Mouse (Mus musculus) adrenal gland, postnatal 14 days (tissue): Measurements from ENCODE around the gene Dlat. TPM values are rescaled to one million over a fixed set of nuclear protein-coding genes. Genes with fewer than 3 reads are reported as not detected.
A peak's percentile ranks its signal among the peaks of the same experiment; 100 is the strongest.

Experiments
- DNase-seq: peaks from one replicate; pipeline ENCODE4 v3.0.0; 2021; ENCODE audit warnings: mixed read lengths
- long read RNA-seq, 2 experiments: library from polyadenylated mRNA; stranded (forward); transcript quantifications; one replicate each; pipeline ENCODE4 v2.0.0; 2021
- total RNA-seq: library from RNA; stranded (reverse); gene quantifications from 2 replicates; pipeline ENCODE4 v1.2.3, GENCODE M21; 2021

The Dlat gene
- total RNA-seq, result 252 and 279 TPM in 2 replicates
- long read RNA-seq, experiment 1, full-length matches to known transcripts, result 393 of 411 reads
- long read RNA-seq, experiment 1, partial matches to known transcripts, result 4 of 411 reads
- long read RNA-seq, experiment 1, other reads (novel, unspliced or antisense), result 14 of 411 reads
- long read RNA-seq, experiment 2, full-length matches to known transcripts, result 351 of 385 reads
- long read RNA-seq, experiment 2, partial matches to known transcripts, result 9 of 385 reads
- long read RNA-seq, experiment 2, other reads (novel, unspliced or antisense), result 25 of 385 reads

DNA sequence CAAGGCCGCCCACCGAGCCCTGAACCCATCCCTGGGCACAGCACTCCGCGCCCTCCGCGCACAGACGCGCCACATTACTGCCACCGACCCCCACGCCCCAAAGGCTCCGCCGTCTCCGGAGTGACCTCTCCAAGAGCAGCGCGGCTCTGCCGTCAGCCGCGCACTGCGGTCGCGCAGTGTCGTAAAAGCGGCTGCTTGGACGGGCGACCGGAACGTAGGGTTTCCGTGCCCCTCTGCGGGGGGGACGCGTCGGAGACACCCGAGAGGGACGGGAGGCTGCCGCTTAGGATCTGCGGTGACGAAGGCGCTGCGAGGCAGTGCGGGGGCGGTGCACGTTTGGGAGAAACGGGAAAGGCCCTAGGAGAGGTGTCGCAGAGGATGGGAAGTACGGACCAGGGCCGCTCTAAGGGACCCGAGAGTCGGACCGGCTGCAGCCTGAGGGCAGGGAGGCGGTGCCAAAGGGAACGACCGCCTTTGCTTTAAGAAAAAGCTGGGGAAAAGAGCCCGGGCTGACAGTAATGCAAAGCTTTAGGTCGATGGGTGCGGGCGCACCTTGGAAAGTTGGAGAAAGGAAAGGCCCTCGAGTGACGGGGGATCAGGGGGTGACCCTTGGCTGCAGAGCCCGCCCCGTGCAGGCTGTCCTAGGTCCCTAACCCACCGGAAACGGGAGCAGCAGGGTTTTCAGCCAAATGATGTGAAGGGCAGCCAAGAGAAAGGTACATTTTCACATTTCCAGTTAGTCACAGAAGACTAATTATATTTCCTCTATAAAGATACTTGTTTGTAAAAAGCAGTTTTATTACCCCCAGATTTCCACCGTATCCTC, at the start of gene Dlat:
Gene Dlat, minus strand, starts transcription at position 389 of the 826 bp plus-strand sequence.
- peak; percentile 92 for DNase-seq

DNA sequence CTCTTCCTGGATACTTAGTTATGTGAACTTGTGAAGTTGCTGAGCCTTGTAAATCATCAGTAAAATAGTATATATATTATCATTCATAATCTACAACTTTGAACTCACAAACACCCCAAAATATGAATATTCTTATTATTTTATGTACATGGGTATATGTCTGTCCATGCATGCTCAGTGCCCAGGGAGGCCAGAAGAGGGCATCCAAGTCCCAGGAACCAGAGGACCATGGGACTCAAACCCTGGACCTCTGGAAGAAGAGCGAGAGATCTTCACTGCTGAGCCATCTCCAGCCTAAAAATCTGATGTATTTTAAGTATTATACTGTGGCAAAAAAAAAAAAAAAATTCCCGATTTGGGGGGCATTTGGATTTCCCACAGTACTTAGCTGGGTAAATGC, 49.5 kb upstream of the Dlat start:
- peak; percentile 62 for DNase-seq

- DNase-seq, result no peak
Measured at GRCm38 (mm10) chr9:50704907-50705306, 45.3 kb upstream of the Dlat start.

DNA sequence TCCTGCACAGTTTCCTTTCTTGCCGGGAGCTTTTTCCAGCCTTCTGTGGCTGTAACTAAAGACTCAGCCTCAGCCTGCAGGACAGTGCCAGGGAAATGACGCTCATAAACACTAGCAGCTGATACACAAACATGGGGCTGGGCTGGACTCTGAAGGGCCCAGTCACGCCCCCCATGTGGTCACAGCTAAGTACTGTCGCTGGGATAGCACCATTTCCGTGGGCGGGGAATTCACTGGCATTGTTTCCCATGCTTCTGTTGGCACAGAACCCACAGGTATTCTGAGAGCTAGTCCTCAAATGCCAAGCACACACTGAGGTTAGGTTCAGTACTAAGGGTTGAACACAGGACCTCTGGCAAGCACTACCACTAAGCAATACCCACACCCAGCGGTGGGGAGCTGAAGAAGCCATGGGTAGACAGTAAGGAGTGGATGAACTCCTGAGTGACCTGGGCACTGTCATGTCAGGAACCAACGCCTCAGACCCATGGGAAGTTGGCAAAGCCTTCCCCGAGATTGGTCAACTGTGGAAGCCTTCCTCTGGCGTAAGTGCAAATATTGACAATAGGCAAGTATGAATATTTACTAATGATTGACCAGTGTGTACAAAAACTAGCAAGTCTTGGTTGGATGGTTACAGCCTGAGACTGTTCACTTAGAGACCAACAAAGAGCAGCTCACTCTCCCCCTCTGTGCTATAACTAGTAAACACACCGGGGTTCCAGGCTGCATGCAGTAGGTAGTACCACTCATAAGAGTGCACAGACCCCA, 41.5 kb upstream of the Dlat start:
- peak; percentile 45 for DNase-seq

- peak; percentile 49 for DNase-seq
Measured at GRCm38 (mm10) chr9:50698418-50699409, 39.1 kb upstream of the Dlat start.

- DNase-seq, result peak; percentile 86
Measured at GRCm38 (mm10) chr9:50697706-50698041, 38.1 kb upstream of the Dlat start.

- no peak for DNase-seq
Measured at GRCm38 (mm10) chr9:50696851-50697705, 37.5 kb upstream of the Dlat start.

- no peak for DNase-seq
Measured at GRCm38 (mm10) chr9:50695153-50695552, 35.6 kb upstream of the Dlat start.

DNA sequence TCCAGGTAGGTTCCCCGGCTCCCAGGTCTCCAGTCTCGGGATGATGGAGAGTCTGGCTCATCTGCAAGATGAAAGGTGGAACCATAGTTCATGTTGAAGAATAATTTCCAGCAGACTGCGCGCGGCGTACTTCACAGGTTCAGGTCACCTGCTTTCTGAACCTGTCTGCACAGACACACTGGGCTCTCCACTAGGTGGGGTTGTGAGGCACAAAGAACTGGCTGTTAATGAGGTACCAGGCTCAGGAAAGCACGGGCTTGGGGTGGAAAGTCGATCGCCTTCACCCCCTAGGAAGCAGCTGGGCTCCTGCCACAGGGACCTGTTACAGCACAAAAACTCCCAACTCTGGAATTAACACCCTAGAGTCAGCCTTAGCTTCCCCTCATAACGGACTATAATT, 34.1 kb upstream of the Dlat start:
- DNase-seq, result peak; percentile 38

GRCm38 (mm10) chr9:50692626-50693580, 33.3 kb upstream of the Dlat start:
- no peak for DNase-seq

- no peak for DNase-seq
Measured at GRCm38 (mm10) chr9:50686866-50687652, 27.5 kb upstream of the Dlat start.

DNA sequence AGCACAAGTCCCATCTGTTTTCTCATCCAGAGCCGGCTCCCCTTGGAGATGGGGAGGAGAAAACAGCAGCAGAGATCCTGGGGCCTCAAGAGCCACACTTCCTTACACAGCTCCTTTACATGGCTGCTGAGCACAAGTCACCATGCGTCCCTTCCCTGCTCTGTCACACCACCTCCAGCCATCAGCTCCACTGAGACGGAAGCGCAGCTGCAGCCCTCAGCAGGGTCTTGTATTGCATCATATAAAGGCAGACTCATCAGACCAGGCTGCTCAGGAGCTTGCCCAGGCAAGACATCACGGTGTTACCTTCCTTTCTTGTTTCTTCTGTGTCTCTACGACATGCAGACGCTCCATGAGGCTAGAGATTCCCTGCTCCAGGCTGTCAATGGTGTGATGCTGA, 22.1 kb upstream of the Dlat start:
- no peak for DNase-seq

DNA sequence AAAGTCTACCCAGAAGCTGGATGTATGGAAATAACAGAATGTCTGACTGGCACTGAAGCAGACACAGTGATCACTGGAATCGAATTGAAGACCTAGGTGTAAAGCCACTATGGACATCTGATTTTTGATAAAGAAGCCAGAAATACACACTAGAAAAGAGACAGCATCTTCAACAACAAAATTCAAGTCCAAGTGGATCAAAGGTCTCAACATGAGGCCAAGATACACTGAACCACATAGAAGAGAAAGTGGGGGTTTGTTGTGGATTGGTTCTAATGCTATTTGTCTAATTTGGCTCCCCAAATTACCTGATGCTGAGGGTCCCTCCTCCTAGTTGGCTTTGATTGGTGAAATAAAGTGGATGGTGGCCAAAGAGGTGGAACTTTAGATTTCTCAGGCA, 19.8 kb upstream of the Dlat start:
- DNase-seq, result no peak

GRCm38 (mm10) chr9:50674771-50675170, 15.2 kb upstream of the Dlat start:
- no peak for DNase-seq

GRCm38 (mm10) chr9:50670690-50671089, 11.1 kb upstream of the Dlat start:
- DNase-seq, result peak; percentile 75

GRCm38 (mm10) chr9:50667579-50668498, 8.3 kb upstream of the Dlat start:
- no peak for DNase-seq

DNA sequence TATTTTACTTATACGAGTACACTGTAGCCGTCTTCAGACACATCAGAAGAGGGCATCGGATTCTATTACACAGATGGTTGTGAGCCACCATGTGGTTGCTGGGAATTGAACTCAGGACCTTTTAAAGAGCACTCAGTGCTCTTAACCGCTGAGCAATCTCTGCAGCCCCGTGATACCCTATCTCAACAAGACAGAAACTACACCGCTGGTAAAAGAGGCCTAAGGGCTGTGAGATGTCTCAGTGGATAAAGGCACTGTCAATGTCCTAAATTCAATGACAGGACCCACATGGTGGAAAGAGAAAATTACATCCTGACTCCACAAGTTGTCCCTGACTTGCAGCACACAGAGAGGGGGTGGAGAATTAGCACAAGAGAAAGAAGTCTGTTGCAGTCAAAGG, 6.9 kb upstream of the Dlat start:
- no peak for DNase-seq

GRCm38 (mm10) chr9:50664826-50665225, 5.2 kb upstream of the Dlat start:
- no peak for DNase-seq
